Mouse (Mus musculus): ENCODE measurements around the gene Csf1.

- TF ChIP-seq GATA1 (IDR thresholded peaks at IDR 0.05; ENCODE audit: borderline replicate concordance, low read length) (no peak), FLI1 (IDR thresholded peaks at IDR 0.05; ENCODE audit: low read length) (no peak)
Observed at GRCm38 (mm10) chr3:107712081-107712480, 48.2 kb downstream of the Csf1 start.
